Mouse (Mus musculus) hindbrain, postnatal 0 days (tissue): Measurements from ENCODE around the gene Ube3b. TPM values are rescaled to one million over a fixed set of nuclear protein-coding genes. Genes with fewer than 3 reads are reported as not detected.

ENCODE experiments used
- ATAC-seq: fragments of 200-750 bp; cut with Nextera tagmentation; 2 replicates; pipeline ENCODE4 v1.8.0; 2017; ENCODE audit warnings: mild to moderate bottlenecking, moderate TSS enrichment, moderate library complexity
- DNase-seq: peaks from one replicate; pipeline ENCODE4 v3.0.0-alpha.2; 2015; ENCODE audit warnings: low spot score
- H3K27ac ChIP-seq: fragments of 300-500 bp; sonication (generic); 2 replicates; pipeline ENCODE4 v1.5.1; 2014; ENCODE audit warnings: mild to moderate bottlenecking
- H3K27me3 ChIP-seq: fragments of 300-500 bp; sonication (generic); 2 replicates; pipeline ENCODE4 v1.6.1; 2014; ENCODE audit warnings: low read length, mixed read lengths; ENCODE audit not compliant: insufficient read depth
- H3K36me3 ChIP-seq: fragments of 300-500 bp; sonication (generic); 2 replicates; pipeline ENCODE4 v1.6.1; 2014; ENCODE audit warnings: low read length, mixed read lengths; ENCODE audit not compliant: insufficient read depth
- H3K4me1 ChIP-seq: fragments of 300-500 bp; sonication (generic); 2 replicates; pipeline ENCODE4 v1.6.1; 2014; ENCODE audit warnings: antibody characterized with exemption, low read length, mixed read lengths; ENCODE audit not compliant: insufficient read depth
- H3K4me2 ChIP-seq: fragments of 300-500 bp; sonication (generic); 2 replicates; pipeline ENCODE4 v1.6.1; 2014; ENCODE audit warnings: low read depth, mild to moderate bottlenecking, low read length, moderate library complexity, mixed read lengths
- H3K4me3 ChIP-seq: fragments of 300-500 bp; sonication (generic); 2 replicates; pipeline ENCODE4 v1.5.1; 2014; ENCODE audit warnings: low read length
- H3K9ac ChIP-seq: fragments of 300-500 bp; sonication (generic); replicated peaks from 2 replicates; pipeline ENCODE4 v1.6.1; 2014; ENCODE audit warnings: mild to moderate bottlenecking, low read length, moderate library complexity, mixed read lengths
- H3K9me3 ChIP-seq: fragments of 300-500 bp; sonication (generic); 2 replicates; pipeline ENCODE4 v1.6.1; 2016; ENCODE audit warnings: low read length, mixed read lengths
- CTCF ChIP-seq: IDR thresholded peaks from 2 replicates; pipeline ENCODE4 v1.5.1; 2016; ENCODE audit warnings: antibody characterized with exemption, control low read depth, low read depth
- WGBS: fragments of 180-500 bp; shearing (Covaris S2); extraction: QIAGEN DNeasy Blood & Tissue Kit; methylation state at CpG from one replicate; pipeline ENCODE4 v1.1.7; 2014; 5-methylcytosine and 5-hydroxymethylcytosine counted together
- microRNA-seq, 2 experiments: library from miRNA; unstranded; fragments of <30 nt; microRNA quantifications; one replicate each; pipeline ENCODE4; 2016
- polyA plus RNA-seq: library from polyadenylated mRNA; unstranded; fragments of >200 nt; fragmentation: Nextera tagmentation; extraction: Ambion mirVana; gene quantifications from 2 replicates; pipeline ENCODE4 v1.2.1, GENCODE M21; 2015
- total RNA-seq: library from RNA; depleted of rRNA; stranded (reverse); fragments of >200 nt; gene quantifications from 2 replicates; pipeline ENCODE4 v1.2.3, GENCODE M21; 2014; rRNA removed

The Ube3b gene
- total and polyA plus RNA-seq, 2 experiments from 2014 or later = 31.4 to 69.9 TPM

GRCm38 (mm10) chr5:114468007-114468406, 87.6 kb downstream of the Ube3b start:
- Histone ChIP-seq H3K4me3 (no peak overlapping the region), H3K27ac (peak overlapping the region; percentile 71; the same call in 1 of the 2 replicates), H3K4me1 (peaks cover 6% of the 10 kb centered on the region; the same call in 1 of the 2 replicates), H3K9ac (peak overlapping the region; percentile 51; the same call in 1 of the 2 replicates), H3K27me3 (no peaks in the 10 kb centered on the region), H3K36me3 (no peaks in the 10 kb centered on the region), H3K9me3 (no peaks in the 10 kb centered on the region), H3K4me2 (peak overlapping the region; percentile 50; the same call in 1 of the 2 replicates)
- ATAC-seq = no peak
- 53% methylated on average over 4 of the region's 4 CpGs for WGBS
- no peak for TF ChIP-seq CTCF
- DNase-seq = no peak

DNA sequence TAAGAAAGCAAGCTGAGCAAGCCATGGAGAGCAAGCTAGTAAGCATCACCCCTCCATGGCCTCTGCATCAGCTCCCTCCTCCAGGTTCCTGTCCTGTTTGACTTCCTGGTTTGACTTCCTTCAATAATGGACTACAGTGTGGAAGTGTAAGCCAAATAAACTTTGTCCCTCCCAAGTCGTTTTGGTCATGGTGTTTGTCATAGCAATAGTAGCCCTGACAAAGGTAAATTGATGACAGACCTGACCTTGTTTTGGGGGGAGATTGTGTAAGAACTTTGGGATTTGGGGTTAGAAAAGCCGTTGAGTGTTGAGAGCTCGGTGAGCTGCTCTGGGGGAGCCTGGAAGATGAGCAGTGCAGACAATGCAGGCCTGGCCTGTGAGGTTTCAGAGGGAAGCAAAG, 90.0 kb downstream of the Ube3b start:
- no peak overlapping the region for H3K4me2 ChIP-seq
- H3K4me3 ChIP-seq = no peak overlapping the region
- no peaks in the 10 kb centered on the region for H3K9me3 ChIP-seq
- no peak overlapping the region for H3K9ac ChIP-seq
- WGBS = 84% methylated on average over 3 of the region's 3 CpGs
- ATAC-seq = no peak
- no peak for DNase-seq
- no peaks in the 10 kb centered on the region for H3K36me3 ChIP-seq
- no peaks in the 10 kb centered on the region for H3K27me3 ChIP-seq
- H3K27ac ChIP-seq = no peak overlapping the region
- H3K4me1 ChIP-seq = peaks cover 6% of the 10 kb centered on the region; the same call in 1 of the 2 replicates
- TF ChIP-seq CTCF = no peak

Small RNAs within 50 kb of the gene (microRNA-seq; reads per million reads assigned to microRNA genes)
- 0.35 to 0.36 reads per million in 2 experiments for gene Mir7027

Other genes starting within 250 kb of the Ube3b start
- 3.4 and 7.0 TPM in 2 replicates for gene Acacb, start 234.1 kb upstream of the Ube3b start, total RNA-seq
- 5.1 and 6.1 TPM in 2 replicates for gene Acacb, start 234.1 kb upstream of the Ube3b start, polyA plus RNA-seq
- 0.47 and 1.4 TPM in 2 replicates for gene Foxn4, start 106.8 kb upstream of the Ube3b start, total RNA-seq
- gene Foxn4, start 106.8 kb upstream of the Ube3b start, polyA plus RNA-seq = 0.36 and 0.47 TPM in 2 replicates
- 0.72 TPM in 1 of 2 replicates, not detected in the other for gene Myo1h, start 91.4 kb upstream of the Ube3b start, total RNA-seq
- gene Myo1h, start 91.4 kb upstream of the Ube3b start, polyA plus RNA-seq = 0.56 and 0.72 TPM in 2 replicates
- gene Kctd10, start 99 bp upstream of the Ube3b start, total RNA-seq = 43.2 and 43.8 TPM in 2 replicates
- gene Kctd10, start 99 bp upstream of the Ube3b start, polyA plus RNA-seq = 47.5 and 48.0 TPM in 2 replicates
- 34.4 and 39.1 TPM in 2 replicates for gene Mmab, start 63.5 kb downstream of the Ube3b start, total RNA-seq
- 35.9 and 36.8 TPM in 2 replicates for gene Mmab, start 63.5 kb downstream of the Ube3b start, polyA plus RNA-seq
- gene Mvk, start 63.7 kb downstream of the Ube3b start, total RNA-seq = 143 and 146 TPM in 2 replicates
- 69.8 and 71.9 TPM in 2 replicates for gene Mvk, start 63.7 kb downstream of the Ube3b start, polyA plus RNA-seq
- 11.7 and 15.1 TPM in 2 replicates for gene Fam222a, start 187.4 kb downstream of the Ube3b start, total RNA-seq
- gene Fam222a, start 187.4 kb downstream of the Ube3b start, polyA plus RNA-seq = 2.8 and 2.9 TPM in 2 replicates